Mouse (Mus musculus) heart, postnatal 10 days (tissue): Measurements from ENCODE around the gene Rnd1. TPM values are rescaled to one million over a fixed set of nuclear protein-coding genes. Genes with fewer than 3 reads are reported as not detected.
A peak's percentile ranks its signal among the peaks of the same experiment; 100 is the strongest.

Experiments
- DNase-seq, 2 experiments: peaks; one replicate each; pipeline ENCODE4 v3.0.0; 2021
- intact Hi-C: fragments of 180-260 bp; cut with DNase I; formaldehyde crosslinking; loops from one replicate; pipeline ENCODE4 v1.15.1; 2025
- total RNA-seq, 2 experiments: library from RNA; stranded (reverse); gene quantifications; 2 replicates each; pipeline ENCODE4 v1.2.3; 2021

Rnd1 gene
- total RNA-seq, result 1 to 10 TPM in 1 of 2 experiments, under 1 TPM in 1; 0.84 to 1.9 TPM

- DNase-seq, result peak; percentile 87 to 88
- intact Hi-C loops, result no loop called here
Measured at GRCm38 (mm10) chr15:98676940-98677728, at the start of gene Rnd1. Gene Rnd1 (minus strand): TSS chr15:98677461.

GRCm38 (mm10) chr15:98726746-98727145 is 49.5 kb upstream of the Rnd1 start:
- intact Hi-C loops, result no loop called here
- DNase-seq, result no peak

- intact Hi-C loops, result no loop called here
- DNase-seq, result no peak
Measured at GRCm38 (mm10) chr15:98726079-98726478, 48.8 kb upstream of the Rnd1 start.

GRCm38 (mm10) chr15:98724441-98724840 is 47.2 kb upstream of the Rnd1 start:
- no peak for DNase-seq
- intact Hi-C loops, result no loop called here

GRCm38 (mm10) chr15:98722854-98723253 is 45.6 kb upstream of the Rnd1 start:
- intact Hi-C loops, result no loop called here
- DNase-seq, result peak; percentile 23 to 35

- intact Hi-C loops, result no loop called here
- DNase-seq, result no peak
Measured at GRCm38 (mm10) chr15:98722191-98722590, 44.9 kb upstream of the Rnd1 start.

GRCm38 (mm10) chr15:98717301-98717700 is 40.0 kb upstream of the Rnd1 start:
- intact Hi-C loops, result no loop called here
- DNase-seq, result no peak

- DNase-seq, result peak; percentile 76 to 77
- intact Hi-C loops, result no loop called here
Measured at GRCm38 (mm10) chr15:98714230-98714652, 37.0 kb upstream of the Rnd1 start.

- peak; percentile 52 to 79 for DNase-seq
- intact Hi-C loops, result no loop called here
Measured at GRCm38 (mm10) chr15:98710442-98710841, 33.2 kb upstream of the Rnd1 start.

- DNase-seq, result peak; percentile 84 to 92
- intact Hi-C loops, result loop anchor here (5.0 to 10.0 kb wide), 2 partner anchors 77 to 94 kb away; partner anchors contain the start of gene Wnt1
Measured at GRCm38 (mm10) chr15:98707766-98708372, 30.6 kb upstream of the Rnd1 start, which contains the start of gene Ccdc65. Gene Ccdc65 (plus strand): TSS chr15:98708207.

- intact Hi-C loops, result loop anchor here (10.0 kb wide), 1 partner anchor 80 kb away; the partner anchor contains the start of gene Wnt1
- DNase-seq, result no peak
Measured at GRCm38 (mm10) chr15:98704312-98704711, 27.1 kb upstream of the Rnd1 start.

- DNase-seq, result peak; percentile 88 to 93
- intact Hi-C loops, result loop anchor here (1.0 to 10.0 kb wide), 3 partner anchors 35 to 117 kb away; partner anchors contain the start of gene Wnt1
Measured at GRCm38 (mm10) chr15:98699190-98700105, 22.2 kb upstream of the Rnd1 start.

- intact Hi-C loops, result loop anchor here (5.0 kb wide), 1 partner anchor 114 kb away; no protein-coding TSS in a partner anchor
- no peak for DNase-seq
Measured at GRCm38 (mm10) chr15:98696216-98696615, 19.0 kb upstream of the Rnd1 start.

- peak; percentile 36 to 37 for DNase-seq
- intact Hi-C loops, result loop anchor here (1.0 to 5.0 kb wide), 2 partner anchors 31 to 113 kb away; no protein-coding TSS in a partner anchor
Measured at GRCm38 (mm10) chr15:98695726-98696125, 18.5 kb upstream of the Rnd1 start.

GRCm38 (mm10) chr15:98692171-98692715 is 15.0 kb upstream of the Rnd1 start:
- intact Hi-C loops, result no loop called here
- DNase-seq, result peak; percentile 65 to 74

GRCm38 (mm10) chr15:98691486-98692147 is 14.4 kb upstream of the Rnd1 start:
- intact Hi-C loops, result no loop called here
- DNase-seq, result no peak

- intact Hi-C loops, result no loop called here
- no peak for DNase-seq
Measured at GRCm38 (mm10) chr15:98689682-98690081, 12.4 kb upstream of the Rnd1 start.

GRCm38 (mm10) chr15:98685926-98686325 is 8.7 kb upstream of the Rnd1 start:
- intact Hi-C loops, result no loop called here
- no peak for DNase-seq

GRCm38 (mm10) chr15:98683746-98684145 is 6.5 kb upstream of the Rnd1 start:
- DNase-seq, result no peak
- intact Hi-C loops, result no loop called here

GRCm38 (mm10) chr15:98683177-98683576 is 5.9 kb upstream of the Rnd1 start:
- intact Hi-C loops, result no loop called here
- DNase-seq, result no peak
